Mouse (Mus musculus) midbrain, embryonic 15.5 days (tissue): ENCODE results near the gene Rtn4rl1. TPM values are rescaled to one million over a fixed set of nuclear protein-coding genes. Genes with fewer than 3 reads are reported as not detected.
A peak's percentile ranks its signal among the peaks of the same experiment; 100 is the strongest.

ENCODE experiments used
- ATAC-seq: fragments of 200-750 bp; cut with Nextera tagmentation; replicated peaks from 2 replicates; pipeline ENCODE4 v1.8.0; 2017; ENCODE audit warnings: moderate TSS enrichment
- H3K27ac ChIP-seq: fragments of 300-500 bp; sonication (generic); 2 replicates; pipeline ENCODE4 v1.5.1; 2015; ENCODE audit warnings: mild to moderate bottlenecking, inconsistent platforms
- H3K27me3 ChIP-seq: fragments of 300-500 bp; sonication (generic); replicated peaks from 2 replicates; pipeline ENCODE4 v1.6.1; 2015; ENCODE audit warnings: inconsistent platforms
- H3K36me3 ChIP-seq: fragments of 300-500 bp; sonication (generic); replicated peaks from 2 replicates; pipeline ENCODE4 v1.6.1; 2015; ENCODE audit warnings: inconsistent platforms
- H3K4me1 ChIP-seq: fragments of 300-500 bp; sonication (generic); 2 replicates; pipeline ENCODE4 v1.6.1; 2015; ENCODE audit warnings: inconsistent platforms
- H3K4me2 ChIP-seq: fragments of 300-500 bp; sonication (generic); 2 replicates; pipeline ENCODE4 v1.6.1; 2015; ENCODE audit warnings: inconsistent platforms, mild to moderate bottlenecking, moderate library complexity
- H3K4me3 ChIP-seq: fragments of 300-500 bp; sonication (generic); 2 replicates; pipeline ENCODE4 v1.5.1; 2015; ENCODE audit warnings: mild to moderate bottlenecking, inconsistent platforms
- H3K9ac ChIP-seq: fragments of 300-500 bp; sonication (generic); 2 replicates; pipeline ENCODE4 v1.6.1; 2015; ENCODE audit warnings: mild to moderate bottlenecking, inconsistent platforms
- H3K9me3 ChIP-seq: fragments of 300-500 bp; sonication (generic); 2 replicates; pipeline ENCODE4 v1.6.1; 2016; ENCODE audit warnings: inconsistent platforms
- WGBS: fragments of 180-500 bp; shearing (Covaris S2); methylation state at CpG from one replicate; pipeline ENCODE4 v1.1.7; 2015; ENCODE audit warnings: mixed read lengths; 5-methylcytosine and 5-hydroxymethylcytosine counted together
- polyA plus RNA-seq: library from polyadenylated mRNA; unstranded; fragments of >200 nt; fragmentation: Nextera tagmentation; extraction: Ambion mirVana; gene quantifications from 2 replicates; pipeline ENCODE4 v1.2.1, GENCODE M21; 2015

The Rtn4rl1 gene
- polyA plus RNA-seq, 1 experiment from 2014 or later, result 15.7 TPM

DNA sequence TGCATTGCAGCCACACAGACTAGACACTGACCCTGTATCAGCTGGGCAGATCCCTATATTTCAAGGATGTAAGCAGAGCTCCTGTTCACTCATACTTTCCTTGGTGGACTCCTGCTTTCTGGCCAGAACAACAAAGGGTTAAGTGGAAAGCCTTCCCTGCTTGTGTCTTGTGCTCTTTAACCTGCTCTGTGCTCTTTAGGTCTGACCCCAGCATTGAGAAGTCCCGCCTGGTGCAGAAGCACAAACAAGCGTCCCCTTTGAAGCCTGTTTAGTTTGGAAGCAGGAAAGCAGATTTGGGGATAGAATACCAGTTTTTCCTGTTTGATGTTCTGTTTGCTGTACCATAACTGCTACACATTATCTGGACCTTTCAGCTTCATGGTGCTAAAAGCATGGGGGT lies 35.7 kb upstream of the Rtn4rl1 start:
- H3K4me1 ChIP-seq, result no peaks in the 10 kb centered on the region
- no peak overlapping the region for H3K4me3 ChIP-seq
- no peak overlapping the region for H3K9ac ChIP-seq
- H3K36me3 ChIP-seq, result peaks cover 8% of the 10 kb centered on the region; the same call in 1 of the 2 replicates
- no peaks in the 10 kb centered on the region for H3K9me3 ChIP-seq
- no peak overlapping the region for H3K4me2 ChIP-seq
- H3K27ac ChIP-seq, result no peak overlapping the region
- ATAC-seq, result no peak
- 51% methylated on average over 2 of the region's 2 CpGs for WGBS
- H3K27me3 ChIP-seq, result peaks cover 5% of the 10 kb centered on the region; the same call in 1 of the 2 replicates

DNA sequence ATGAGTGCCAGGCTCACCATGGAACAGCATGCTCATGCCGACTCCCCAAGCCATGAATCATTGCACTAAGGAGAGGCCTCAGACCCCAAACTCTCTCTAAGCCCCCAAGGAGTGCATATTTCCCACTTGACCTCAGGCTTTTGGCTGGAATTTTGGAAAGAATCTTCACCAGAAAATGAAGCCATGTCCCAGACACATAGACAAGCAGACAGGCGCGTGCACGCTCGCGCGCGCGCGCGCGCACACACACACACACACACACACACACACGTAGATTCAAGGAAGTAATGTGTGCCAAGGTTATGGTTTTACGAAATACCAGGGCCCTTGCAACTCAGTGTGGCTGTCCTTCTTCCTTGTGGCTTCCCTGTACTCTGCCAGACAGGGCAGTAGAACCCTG lies 35.2 kb upstream of the Rtn4rl1 start:
- H3K36me3 ChIP-seq, result peaks cover 10% of the 10 kb centered on the region; the same call in 1 of the 2 replicates
- H3K4me3 ChIP-seq, result no peak overlapping the region
- H3K27me3 ChIP-seq, result peaks cover 9% of the 10 kb centered on the region
- no peak overlapping the region for H3K4me2 ChIP-seq
- H3K9ac ChIP-seq, result no peak overlapping the region
- no peaks in the 10 kb centered on the region for H3K4me1 ChIP-seq
- no peak overlapping the region for H3K27ac ChIP-seq
- H3K9me3 ChIP-seq, result no peaks in the 10 kb centered on the region
- 96% methylated on average over 14 of the region's 14 CpGs for WGBS
- ATAC-seq, result no peak

DNA sequence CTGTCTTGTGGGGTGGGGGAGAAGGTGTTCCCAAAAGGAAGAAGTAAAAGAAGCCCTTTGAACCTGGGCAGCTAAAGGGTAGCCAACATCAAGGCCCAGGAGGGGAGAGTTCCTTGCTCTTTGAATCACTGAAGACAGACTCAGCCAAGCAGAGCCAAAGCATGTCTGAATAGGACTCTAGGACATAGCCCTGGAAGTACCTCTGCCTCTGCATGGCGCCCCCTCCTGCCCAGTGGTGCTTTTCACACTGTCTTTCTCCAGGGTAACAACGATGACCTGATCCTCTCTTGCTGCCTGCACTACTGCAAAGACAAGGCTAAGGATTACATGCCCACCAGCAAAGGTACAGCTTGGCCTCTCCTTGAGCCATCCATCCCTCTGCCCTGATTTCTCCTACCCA lies 34.0 kb upstream of the Rtn4rl1 start:
- Histone ChIP-seq H3K36me3 (peaks cover 10% of the 10 kb centered on the region; the same call in 1 of the 2 replicates), H3K9me3 (no peaks in the 10 kb centered on the region), H3K27ac (no peak overlapping the region), H3K4me2 (no peak overlapping the region), H3K27me3 (peaks cover 21% of the 10 kb centered on the region), H3K4me3 (no peak overlapping the region), H3K4me1 (no peaks in the 10 kb centered on the region), H3K9ac (no peak overlapping the region)
- 74% methylated on average over 2 of the region's 2 CpGs for WGBS
- no peak for ATAC-seq

DNA sequence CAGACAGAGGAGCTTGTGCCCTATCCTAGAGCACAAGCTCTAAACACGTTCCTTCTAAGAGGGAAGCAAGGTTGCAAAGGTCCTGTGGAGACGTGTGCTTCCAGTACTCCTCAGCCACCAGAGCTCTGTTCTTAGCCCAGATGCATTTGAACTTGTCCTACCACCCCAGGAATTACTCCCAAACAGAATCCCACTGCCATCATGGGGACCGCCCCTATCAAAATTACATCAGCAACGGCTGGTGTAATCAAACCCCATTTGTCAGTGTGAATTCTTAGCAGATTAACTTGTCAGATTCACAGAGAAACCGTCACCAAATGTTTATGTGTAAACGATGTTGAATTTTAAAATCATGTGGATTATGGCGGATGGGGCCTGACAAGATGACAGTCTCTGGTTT lies 32.6 kb upstream of the Rtn4rl1 start:
- no peak overlapping the region for H3K4me2 ChIP-seq
- 89% methylated on average over 7 of the region's 7 CpGs for WGBS
- peaks cover 8% of the 10 kb centered on the region for H3K4me1 ChIP-seq
- peaks cover 35% of the 10 kb centered on the region for H3K27me3 ChIP-seq
- no peak for ATAC-seq
- peaks cover 10% of the 10 kb centered on the region; the same call in 1 of the 2 replicates for H3K36me3 ChIP-seq
- H3K9me3 ChIP-seq, result no peaks in the 10 kb centered on the region
- H3K4me3 ChIP-seq, result no peak overlapping the region
- H3K9ac ChIP-seq, result no peak overlapping the region
- H3K27ac ChIP-seq, result no peak overlapping the region

DNA sequence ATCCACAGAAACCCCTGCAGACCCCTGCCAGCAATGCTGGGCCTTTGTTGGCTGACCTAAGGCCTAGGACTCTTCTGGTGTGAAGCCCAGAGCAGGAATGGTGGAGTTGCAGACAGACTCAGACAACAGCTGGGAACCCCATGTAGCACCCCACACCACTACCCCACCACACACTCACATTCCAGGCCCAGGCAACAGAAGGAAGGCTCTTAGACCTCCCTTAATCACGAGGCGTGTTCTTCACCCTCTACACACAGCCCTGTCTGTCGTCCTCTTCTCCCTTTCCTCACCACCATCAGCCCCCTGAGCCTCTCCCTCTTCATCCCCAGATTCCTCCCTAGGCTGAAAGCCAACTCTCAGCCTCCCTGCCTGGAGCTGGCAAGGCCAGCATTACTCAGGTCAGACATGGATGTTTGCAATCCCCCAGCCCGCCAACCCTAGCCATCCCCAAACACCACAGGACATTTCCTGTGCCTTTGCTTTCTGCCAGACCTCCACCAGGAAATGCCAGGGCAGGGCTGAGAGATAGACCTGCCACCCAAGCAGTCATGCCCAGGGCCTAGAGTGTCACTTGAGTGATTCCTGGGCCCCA lies 32.1 kb upstream of the Rtn4rl1 start:
- ATAC-seq, result no peak
- Histone ChIP-seq H3K9me3 (no peaks in the 10 kb centered on the region), H3K36me3 (peaks cover 10% of the 10 kb centered on the region; the same call in 1 of the 2 replicates), H3K4me3 (no peak overlapping the region), H3K9ac (no peak overlapping the region), H3K4me2 (no peak overlapping the region), H3K27me3 (peaks cover 40% of the 10 kb centered on the region), H3K4me1 (peaks cover 13% of the 10 kb centered on the region), H3K27ac (no peak overlapping the region)
- WGBS, result 77% methylated on average over 4 of the region's 4 CpGs

DNA sequence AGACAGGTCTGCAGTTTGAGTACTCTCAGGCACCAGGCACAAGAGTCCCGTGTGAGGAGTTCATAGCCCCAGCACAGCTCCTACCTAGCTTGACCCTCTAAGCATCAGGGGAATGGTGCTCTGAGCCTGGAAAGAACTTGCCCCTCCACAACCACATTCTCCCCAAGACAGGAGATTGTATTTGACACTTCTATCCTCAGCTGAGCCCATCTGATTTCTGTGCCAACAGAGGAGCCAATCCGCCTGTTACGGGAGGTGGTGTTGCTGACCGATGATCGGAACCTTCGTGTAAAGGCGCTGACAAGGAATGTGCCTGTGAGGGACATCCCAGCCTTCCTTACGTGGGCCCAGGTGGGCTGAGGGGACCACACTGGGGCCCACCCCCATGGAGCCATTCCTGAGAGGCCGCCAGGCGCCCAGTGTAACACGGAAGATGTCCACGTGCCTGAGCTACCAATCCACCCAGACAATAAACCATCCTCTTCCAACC lies 30.9 kb upstream of the Rtn4rl1 start:
- no peaks in the 10 kb centered on the region for H3K9me3 ChIP-seq
- no peak overlapping the region for H3K4me3 ChIP-seq
- H3K27ac ChIP-seq, result no peak overlapping the region
- peaks cover 51% of the 10 kb centered on the region for H3K27me3 ChIP-seq
- ATAC-seq, result no peak
- H3K36me3 ChIP-seq, result peaks cover 10% of the 10 kb centered on the region; the same call in 1 of the 2 replicates
- 91% methylated on average over 12 of the region's 12 CpGs for WGBS
- H3K4me2 ChIP-seq, result no peak overlapping the region
- peaks cover 24% of the 10 kb centered on the region for H3K4me1 ChIP-seq
- H3K9ac ChIP-seq, result no peak overlapping the region

DNA sequence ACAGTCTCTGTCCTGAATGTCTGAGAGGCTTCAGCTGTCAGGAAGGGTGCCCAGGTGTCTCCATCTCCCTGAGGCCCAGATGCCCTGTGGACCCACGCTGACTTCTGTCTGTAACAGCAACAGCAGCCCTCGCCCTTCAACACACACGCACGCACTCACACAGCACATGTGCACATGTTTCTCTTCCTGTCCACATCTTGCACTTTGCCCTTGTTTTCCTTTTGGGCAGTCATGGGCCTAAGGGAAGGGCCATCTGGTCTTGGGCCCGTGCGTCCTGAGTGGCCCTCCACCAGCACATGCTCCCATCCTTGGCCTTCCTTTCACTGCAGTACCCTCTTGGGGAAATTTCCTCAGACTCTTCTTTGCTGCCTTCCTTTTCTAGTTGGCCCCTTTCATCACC lies 30.2 kb upstream of the Rtn4rl1 start:
- H3K9me3 ChIP-seq, result no peaks in the 10 kb centered on the region
- 94% methylated on average over 6 of the region's 6 CpGs for WGBS
- peaks cover 10% of the 10 kb centered on the region; the same call in 1 of the 2 replicates for H3K36me3 ChIP-seq
- H3K4me2 ChIP-seq, result no peak overlapping the region
- no peak overlapping the region for H3K9ac ChIP-seq
- peaks cover 58% of the 10 kb centered on the region for H3K27me3 ChIP-seq
- H3K4me1 ChIP-seq, result peaks cover 31% of the 10 kb centered on the region
- ATAC-seq, result no peak
- H3K27ac ChIP-seq, result no peak overlapping the region
- no peak overlapping the region for H3K4me3 ChIP-seq

DNA sequence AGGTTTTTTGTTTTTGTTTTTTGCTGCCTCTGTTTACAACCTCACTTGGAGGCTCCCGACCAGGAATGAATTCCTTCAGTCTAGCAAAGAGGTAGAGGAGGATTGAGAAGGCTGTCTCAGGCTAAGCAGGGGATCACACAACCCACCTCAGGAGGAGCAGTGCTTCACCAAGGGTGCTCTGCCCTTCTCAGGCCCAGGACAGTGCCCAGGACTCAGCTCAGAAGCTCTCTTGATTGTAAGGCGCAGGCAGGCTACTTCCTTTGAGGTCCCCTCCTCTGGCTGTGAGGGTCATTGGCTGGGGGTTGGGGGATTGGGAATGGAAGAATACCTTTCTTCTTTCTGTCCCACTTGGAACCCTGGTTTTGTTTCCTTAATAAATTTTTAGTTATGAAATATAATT lies 29.5 kb upstream of the Rtn4rl1 start:
- H3K27ac ChIP-seq, result no peak overlapping the region
- no peaks in the 10 kb centered on the region for H3K9me3 ChIP-seq
- 72% methylated on average over 2 of the region's 2 CpGs for WGBS
- H3K4me2 ChIP-seq, result no peak overlapping the region
- peaks cover 38% of the 10 kb centered on the region for H3K4me1 ChIP-seq
- ATAC-seq, result no peak
- peaks cover 65% of the 10 kb centered on the region for H3K27me3 ChIP-seq
- H3K36me3 ChIP-seq, result peaks cover 10% of the 10 kb centered on the region; the same call in 1 of the 2 replicates
- H3K9ac ChIP-seq, result no peak overlapping the region
- no peak overlapping the region for H3K4me3 ChIP-seq

DNA sequence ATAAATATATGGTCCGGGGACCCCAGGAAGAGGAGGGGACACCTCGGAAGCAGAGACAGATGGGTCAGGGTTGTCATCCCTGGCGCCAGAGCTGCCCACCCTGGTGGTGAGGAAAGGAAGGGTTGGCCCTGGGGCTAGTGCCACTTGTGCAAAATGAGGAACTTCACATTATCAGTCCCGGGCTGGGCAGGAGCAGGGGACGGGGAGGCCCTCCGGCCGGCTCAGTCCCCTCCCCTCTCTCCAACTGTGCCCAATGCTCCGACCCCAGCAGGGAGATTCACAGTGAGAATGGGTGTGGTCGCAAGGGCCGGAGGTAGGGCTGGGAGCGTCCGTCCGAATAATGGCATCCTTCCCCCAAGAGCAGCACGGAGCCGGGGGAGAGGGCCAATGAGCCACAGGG lies 28.8 kb upstream of the Rtn4rl1 start:
- H3K27ac ChIP-seq, result no peak overlapping the region
- peaks cover 45% of the 10 kb centered on the region for H3K4me1 ChIP-seq
- H3K9me3 ChIP-seq, result no peaks in the 10 kb centered on the region
- peaks cover 67% of the 10 kb centered on the region for H3K27me3 ChIP-seq
- no peak overlapping the region for H3K4me3 ChIP-seq
- no peak overlapping the region for H3K9ac ChIP-seq
- ATAC-seq, result no peak
- H3K36me3 ChIP-seq, result peaks cover 8% of the 10 kb centered on the region; the same call in 1 of the 2 replicates
- 20% methylated on average over 15 of the region's 15 CpGs for WGBS
- no peak overlapping the region for H3K4me2 ChIP-seq

DNA sequence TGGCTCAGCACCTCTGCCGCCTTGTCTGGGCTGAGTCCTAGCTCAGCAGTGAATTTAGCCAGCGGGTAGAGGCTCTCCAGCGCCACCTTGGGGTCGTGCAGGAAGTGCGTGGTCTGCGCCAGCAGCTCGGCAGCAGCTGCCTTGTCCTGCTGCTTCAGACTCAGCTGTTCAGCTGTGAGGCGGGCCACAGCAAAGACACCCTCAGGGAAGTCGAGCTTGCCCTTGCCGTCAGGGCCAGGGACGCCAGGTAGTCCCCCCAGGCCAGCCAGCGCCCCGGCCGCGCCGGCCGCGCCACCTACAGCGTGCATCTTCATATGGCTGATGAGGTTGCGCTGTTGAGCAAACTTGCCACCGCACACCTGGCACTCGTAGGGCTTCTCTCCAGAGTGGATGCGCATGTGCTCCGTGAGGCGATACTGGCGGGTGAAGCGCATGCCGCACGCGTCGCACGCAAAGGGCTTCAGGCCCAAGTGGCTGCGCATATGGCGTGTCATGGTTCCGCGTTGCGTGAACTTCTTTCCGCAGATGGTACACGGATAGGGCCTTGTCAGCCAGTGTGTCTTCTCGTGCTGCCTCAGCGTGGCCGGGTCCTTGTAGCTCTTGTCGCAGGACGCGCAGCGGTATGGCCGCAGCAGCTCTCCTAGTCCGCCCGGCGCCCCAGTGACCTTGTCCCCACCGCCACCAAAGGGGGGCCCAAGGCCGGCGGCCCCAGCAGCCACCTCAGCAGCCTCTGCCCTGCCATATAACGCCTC lies 28.0 kb upstream of the Rtn4rl1 start:
- Histone ChIP-seq H3K4me1 (peaks cover 53% of the 10 kb centered on the region), H3K9ac (no peak overlapping the region), H3K27ac (no peak overlapping the region), H3K4me2 (peak overlapping the region; percentile 95), H3K27me3 (peaks cover 67% of the 10 kb centered on the region), H3K4me3 (peak overlapping the region; percentile 44), H3K9me3 (no peaks in the 10 kb centered on the region), H3K36me3 (0 out of 2 replicates have a peak, but pooled peaks cover 2% of the 10 kb centered on the region)
- 5% methylated on average over 54 of the region's 54 CpGs for WGBS
- no peak for ATAC-seq

DNA sequence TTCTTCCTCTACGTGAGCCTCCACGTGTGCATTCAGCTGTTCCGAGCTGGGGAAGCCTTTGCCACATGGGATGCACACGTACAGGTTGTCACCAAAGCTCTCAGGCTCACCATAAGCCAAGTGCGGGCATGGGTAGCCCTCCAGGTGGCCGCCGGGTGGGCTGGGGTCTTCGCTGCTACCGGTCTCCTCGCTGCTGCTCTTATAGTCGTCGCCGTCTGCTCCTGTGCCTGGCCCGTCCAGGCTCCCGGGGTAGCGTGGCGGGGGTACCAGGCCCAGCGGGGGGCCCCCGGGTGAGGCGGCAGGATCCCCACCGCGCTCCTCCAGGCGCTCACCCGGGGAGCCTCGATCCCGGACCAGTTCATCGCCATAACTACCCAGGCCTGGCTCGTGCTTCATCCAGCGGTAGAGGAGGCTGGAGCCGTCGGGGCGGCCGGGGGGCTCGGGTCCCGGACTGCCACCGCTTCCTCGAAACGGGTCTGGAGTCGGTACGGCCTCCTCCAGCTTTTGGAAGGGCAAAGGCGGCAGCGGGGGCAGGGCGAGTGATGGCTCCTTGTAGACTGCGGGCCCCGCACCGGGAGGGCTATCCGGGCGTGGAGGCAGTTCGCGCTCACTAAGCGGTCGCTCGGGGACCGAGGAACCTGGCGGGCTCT lies 27.3 kb upstream of the Rtn4rl1 start:
- peaks cover 59% of the 10 kb centered on the region for H3K4me1 ChIP-seq
- 0 out of 2 replicates have a peak, but pooled peaks cover 2% of the 10 kb centered on the region for H3K36me3 ChIP-seq
- peak overlapping the region; percentile 44 for H3K4me3 ChIP-seq
- WGBS, result 2% methylated on average over 55 of the region's 55 CpGs
- no peaks in the 10 kb centered on the region for H3K9me3 ChIP-seq
- no peak overlapping the region; the same call in 1 of the 2 replicates for H3K9ac ChIP-seq
- H3K27ac ChIP-seq, result no peak overlapping the region
- peak overlapping the region; percentile 95 for H3K4me2 ChIP-seq
- no peak for ATAC-seq
- peaks cover 68% of the 10 kb centered on the region for H3K27me3 ChIP-seq
